Mouse (Mus musculus) adrenal gland, adult (tissue): ENCODE data around the gene Rap1b.

ENCODE experiments used
- DNase-seq, 2 experiments: peaks; one replicate each; pipeline ENCODE4 v3.0.0; 2022 to 2023; ENCODE audit warnings: low spot score in 1 of 2; ENCODE audit not compliant: inconsistent age in 2 of 2

Rap1b gene

DNA sequence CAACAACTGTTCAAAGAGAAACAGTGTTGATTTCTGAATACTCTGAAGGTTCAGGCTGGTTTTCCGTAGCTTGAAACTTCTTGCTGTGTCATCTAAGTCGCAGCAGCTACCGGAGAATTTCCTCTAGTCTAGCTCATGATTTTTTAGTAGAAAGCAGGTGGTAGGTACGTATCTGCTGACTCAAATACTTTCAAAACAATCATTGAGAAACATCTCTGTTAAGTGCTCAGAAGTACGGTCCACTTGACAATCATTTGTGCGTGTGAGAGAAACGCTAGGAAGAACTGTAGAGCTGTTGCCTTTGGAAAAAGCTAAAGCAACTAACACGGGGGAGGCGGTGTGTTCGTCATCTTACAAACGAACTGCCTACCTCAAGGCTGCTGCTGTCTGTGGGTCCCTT lies 14.0 kb upstream of the Rap1b start:
- DNase-seq: no peak

DNA sequence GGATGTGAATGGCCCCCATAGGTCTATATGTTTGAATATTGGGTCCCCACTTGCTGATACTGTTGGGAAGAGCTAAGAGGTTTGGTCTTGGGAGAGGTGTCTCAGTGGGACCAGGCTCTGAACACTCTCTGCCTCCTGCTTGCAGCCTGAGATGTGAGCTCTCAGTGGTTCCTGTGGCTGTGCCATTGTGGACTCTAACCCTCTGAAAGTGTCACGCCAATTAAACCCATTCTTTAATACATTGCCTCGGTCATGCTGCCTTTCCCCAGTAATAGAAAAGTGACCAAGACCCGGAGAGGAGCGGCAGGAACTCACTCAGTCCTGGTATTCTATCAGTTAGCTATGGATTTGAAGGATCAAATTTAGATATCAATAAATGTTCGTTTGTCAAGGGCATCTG lies 12.4 kb upstream of the Rap1b start:
- DNase-seq: no peak

DNA sequence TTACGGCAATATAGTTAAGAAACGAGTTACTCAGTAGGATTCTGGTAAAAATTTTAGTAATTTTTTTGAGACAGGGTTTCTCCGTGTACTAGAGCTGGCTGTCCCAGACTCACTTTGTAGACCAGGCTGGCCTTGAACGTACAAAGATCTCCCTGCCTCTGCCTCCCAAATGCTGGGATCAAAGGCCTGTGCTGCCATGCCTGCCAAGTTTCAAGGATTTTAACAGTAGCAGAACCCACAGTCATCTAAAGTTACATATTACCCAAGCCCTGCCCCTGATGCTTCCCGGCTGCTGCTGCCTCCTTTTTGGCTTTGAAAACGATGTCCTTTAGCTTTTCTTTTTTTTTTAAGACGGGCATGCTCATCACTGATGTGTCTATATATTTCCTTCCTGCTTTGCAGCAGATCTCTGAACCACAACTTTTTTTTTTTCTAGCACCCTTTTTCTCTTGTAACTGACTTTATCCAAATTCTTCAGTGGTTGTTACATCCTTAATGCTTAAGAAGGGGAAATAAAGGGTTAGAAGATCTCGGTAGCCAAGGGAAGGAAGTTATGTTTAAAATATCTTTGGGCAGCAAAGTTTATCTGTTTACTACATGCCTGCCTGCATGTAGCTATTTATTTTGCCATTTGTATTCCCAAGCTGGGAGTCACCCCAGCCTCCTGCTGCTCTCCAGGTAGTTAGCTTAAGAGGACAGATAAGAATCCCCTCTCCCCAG lies 10.3 kb upstream of the Rap1b start:
- no peak for DNase-seq

DNA sequence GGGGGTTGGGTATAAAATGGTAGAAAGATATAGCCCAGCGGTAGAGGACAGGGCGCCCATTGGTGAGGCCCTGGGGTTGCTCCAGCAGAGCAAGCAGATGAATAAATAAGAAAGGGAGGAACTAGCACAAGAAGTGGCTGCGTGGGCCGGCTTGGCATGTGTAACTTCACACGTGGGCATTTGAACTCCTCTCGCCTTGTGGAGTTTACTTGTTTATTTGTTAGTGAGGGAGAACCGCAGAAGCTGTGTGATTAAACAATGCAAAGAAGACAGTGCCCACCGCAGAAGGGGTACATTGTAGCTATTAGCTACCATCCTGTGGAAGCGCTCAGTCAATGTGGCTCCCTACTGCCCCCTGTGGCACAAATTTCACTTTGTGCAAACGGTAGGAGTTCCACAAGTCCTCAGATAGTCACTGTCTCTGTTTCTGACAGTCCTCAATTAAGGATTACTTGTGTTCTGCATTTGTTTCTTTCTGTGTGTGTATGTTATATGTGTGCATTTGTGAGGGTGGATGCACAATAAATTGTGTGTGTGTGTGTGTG lies 6.9 kb upstream of the Rap1b start:
- no peak for DNase-seq

DNA sequence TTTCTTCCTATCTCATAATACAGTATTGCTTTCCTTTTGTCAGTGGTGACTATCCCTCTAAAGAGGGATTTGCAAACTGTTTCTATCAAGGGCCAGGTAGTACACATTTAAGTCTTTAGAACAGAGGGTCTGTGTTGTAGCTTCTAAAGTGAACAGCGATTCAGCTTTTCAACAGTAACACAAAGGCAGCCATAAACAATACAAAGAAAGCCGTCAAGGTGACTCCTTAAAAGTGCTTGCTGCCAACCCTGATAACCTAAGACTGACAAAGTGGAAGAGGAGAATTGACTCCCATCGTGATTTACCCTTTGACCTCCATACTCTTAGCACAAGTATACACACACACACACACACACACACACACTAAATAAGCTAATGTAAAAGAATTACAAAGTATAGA lies 3.1 kb upstream of the Rap1b start:
- DNase-seq: no peak

DNA sequence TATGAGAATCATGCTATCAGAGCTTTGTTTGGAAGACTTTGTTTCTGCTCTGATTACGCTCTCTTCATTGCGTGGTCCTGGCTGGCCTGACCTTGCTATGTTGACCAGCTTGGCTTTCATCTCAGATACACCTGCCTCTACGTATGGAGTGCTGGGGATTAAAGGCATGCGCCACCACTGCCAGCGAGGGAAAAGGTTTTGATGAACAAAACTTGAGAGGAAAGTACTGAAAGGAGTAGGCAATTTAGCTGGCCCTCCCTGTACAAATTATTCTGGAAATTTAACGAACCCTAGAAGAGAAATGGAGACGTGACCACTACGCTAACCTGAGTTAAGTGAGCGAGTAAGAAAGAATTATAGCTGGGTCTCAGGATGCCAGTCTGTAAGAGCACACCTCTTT lies 961 bp upstream of the Rap1b start:
- peak in 1 of 2 experiments; percentile 54 for DNase-seq

DNA sequence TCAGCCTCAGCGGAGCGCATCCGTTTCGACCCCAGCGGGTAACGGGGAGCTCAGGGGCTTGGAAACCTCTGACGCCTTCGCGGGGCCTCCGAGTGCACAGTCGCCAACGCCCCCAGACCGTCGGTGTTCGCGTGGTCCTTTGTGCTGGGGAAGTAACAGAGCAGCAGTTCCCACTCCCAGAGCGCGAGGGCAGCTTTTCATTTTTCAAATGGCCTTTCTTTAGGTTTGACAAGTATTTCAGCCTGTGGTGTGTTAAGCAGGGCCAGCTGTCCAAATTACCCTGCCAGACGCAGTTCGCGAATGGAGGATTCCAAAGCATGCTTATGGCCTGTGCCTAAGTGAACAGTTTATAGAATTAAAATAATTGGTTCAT lies 411 bp upstream of the Rap1b start:
- DNase-seq: no peak

DNA sequence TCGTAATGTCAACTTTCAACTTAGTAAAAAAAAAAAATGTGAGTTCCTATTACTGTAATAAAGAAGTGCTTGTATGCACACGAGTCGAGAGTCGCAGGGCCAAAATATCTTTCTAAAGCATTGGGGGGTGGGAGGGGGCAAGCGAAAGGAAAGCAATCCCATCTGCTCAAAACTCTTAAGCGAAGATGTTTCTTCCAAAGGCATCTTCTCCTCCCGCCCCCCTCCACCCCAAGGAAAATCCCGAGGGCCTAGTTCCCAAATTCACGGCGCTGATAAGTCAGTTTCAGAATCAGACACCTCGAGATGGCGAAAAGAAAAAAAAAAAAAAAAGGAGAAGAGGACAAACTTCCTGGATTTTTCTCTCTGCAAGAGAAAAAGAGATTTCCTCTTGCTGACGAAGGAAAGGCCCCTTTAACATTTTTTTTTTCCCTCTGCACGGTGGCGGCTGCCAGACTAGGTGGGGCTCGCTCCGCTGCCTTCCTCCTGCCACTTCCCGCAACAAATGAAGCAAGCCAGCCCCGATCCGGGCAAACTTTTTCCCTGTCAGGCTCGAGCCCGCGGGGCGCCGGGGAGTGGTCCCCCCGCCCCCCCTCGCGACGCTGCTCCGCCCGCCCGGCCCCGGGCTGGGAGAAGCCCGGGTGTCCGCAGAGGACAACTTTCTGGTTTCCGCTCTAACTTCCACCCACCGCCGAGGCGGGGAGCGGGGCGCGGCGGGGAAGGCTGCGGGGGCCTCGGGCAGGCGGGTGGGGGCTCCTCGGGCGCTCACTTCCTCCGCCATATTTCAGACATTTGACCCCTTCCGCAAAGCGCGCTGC lies 846 bp downstream of the Rap1b start:
- DNase-seq: peak; percentile 76 to 89

DNA sequence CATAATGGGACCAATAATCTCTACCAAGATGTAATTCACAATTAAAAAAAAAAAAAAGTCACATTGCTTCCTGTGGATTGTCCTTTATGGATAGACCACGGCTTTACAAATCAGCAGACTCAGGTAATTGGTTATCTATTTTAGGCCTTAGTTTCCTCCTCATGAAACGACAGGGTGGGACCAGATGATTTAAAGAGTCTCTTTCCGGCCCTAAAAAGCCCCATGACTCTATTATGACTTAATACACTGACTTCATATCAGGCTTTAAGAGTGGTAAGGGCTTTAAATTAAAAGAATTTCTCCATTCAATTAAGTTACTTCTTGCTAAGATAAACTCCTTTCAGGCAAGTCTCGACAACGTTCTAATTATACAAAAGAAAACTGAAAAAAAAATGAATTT lies 1.6 kb downstream of the Rap1b start:
- DNase-seq: peak in 1 of 2 experiments; percentile 41

DNA sequence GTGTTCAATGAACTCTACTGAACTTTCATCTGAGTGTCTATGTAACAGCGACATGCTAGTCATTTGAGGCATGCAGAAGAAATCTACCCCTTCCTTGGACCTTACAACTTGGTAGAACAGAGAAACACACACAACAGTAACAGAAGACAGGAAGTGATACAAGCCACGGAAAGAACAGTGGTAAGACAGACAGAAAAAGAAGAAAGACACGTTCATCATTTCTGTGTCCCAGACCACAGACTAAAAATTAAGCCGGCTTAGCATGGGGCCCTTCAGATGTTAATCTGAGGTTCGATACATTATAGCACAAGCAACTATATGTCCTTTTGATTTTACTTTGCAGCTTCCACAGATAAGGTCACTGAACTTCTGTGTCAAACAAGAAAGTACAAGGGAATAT lies 2.1 kb downstream of the Rap1b start:
- DNase-seq: peak in 1 of 2 experiments; percentile 43

DNA sequence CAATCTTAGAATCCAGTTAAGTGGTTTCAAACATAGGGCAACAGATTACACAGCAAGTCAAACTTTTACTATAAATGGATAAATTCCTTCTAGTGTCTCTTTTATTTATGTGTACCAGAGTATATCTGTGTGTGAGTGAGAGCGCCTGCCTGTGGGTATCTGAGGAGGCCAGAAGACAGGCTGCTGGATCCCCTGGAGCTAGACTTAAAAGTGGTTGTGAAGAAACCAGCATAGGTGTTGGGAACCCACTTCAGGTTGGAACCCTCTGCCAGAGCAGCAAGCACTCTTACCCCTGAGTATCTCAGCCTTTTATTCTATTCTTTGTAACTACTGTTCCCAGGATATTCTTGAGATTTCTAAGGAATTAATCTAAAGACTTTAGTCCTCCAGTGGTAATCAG lies 4.1 kb downstream of the Rap1b start:
- DNase-seq: peak in 1 of 2 experiments; percentile 54

DNA sequence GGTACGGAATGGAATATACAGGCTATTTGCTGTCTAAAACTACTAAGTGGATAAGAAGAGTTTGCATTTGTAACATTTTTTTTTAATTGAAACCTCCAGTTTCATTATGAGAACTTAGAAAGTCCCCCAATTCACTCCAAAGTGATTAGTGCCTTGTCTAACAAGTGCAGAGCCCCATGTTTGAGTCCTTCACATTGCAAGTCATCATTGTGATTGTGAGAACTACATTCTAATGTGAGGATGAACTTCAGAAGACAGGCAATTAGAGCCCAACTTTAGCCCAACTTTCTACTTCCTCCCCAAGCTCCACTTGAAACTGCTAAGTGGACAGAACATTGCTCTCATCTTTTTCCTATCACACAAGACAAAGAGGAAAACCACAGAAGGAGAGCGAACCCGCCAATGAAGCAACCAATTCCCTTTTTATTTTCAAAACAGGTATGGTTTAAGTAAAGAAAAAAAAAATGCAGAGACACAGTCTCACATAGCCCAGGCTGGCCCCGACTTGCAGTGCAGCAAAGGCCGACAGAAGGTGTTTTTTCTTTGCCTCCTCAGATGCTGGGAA lies 5.3 kb downstream of the Rap1b start:
- DNase-seq: peak in 1 of 2 experiments; percentile 37

DNA sequence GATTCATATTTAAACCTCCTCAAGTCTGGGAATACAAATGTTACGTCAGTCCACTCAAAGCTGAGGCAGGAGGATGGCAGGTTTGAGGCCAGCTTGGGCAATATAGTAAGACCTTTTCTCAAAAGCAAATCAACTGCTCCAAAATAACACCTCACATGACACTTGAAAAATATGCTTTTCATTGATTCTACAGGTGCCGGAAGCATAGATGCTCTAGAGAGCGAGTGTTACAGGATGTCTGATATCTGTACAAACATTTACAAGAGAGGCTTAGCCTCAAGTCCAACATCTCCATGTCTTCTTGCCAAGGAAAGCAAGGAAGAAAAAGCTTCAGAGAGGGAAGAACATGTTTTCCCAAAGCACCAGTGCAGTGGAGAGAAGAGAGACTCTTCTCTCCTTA lies 6.1 kb downstream of the Rap1b start:
- DNase-seq: no peak

DNA sequence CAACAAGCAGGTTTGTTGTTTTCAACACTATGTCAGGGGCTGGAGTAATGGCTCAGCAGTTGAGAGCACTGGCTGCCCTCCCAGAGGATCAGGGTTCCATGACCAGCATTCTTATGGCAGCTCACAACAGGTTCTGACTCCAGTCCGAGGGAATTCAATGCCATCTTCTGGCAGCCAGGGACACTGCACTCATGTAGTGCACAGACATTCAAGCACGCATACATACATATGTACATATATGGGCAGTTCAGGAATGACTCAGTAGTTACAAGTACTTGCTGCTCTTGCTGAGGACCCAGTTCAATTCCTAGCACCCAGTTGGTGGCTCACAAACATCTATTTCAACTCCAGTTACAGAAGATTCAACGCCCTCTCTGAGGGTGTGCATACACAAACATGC lies 6.9 kb downstream of the Rap1b start:
- DNase-seq: peak in 1 of 2 experiments; percentile 53

DNA sequence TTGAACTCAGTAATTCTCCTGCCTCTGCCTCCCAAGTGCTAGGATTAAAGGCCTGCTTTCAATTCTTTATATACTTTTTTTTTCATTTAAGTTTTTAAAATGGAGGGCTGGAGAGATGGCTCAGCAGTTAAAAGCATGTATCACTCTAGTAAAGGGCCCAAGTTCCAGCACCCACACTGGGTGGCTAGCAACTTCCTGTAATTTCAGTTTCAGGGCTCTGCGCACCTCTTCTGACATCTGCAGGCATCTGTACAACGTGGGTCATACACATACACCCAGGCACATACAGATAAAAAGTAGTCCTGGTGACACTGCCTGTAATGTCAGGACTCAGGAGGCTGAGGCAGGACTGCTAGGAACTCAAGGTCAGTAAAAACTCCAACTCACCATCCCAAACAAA lies 9.5 kb downstream of the Rap1b start:
- DNase-seq: no peak

DNA sequence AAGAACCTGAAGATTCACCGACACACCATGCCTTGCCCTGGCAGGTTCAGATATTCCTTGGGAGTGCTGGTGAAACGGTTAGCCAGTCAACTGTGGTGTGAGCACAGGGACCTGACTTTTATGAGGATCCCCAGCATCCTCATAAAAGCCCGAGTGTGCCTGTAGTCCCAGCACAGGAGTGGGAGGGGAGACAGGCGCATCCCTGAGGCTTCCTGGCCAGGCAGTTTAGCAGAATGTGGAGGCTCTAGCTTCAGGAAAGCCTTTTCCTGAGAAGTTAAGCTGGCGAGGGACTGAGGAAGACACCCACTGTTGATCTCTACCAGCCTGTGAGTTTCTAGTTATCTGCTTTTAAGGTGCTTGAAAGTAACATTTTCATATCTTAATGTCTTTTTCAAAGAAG lies 10.4 kb downstream of the Rap1b start:
- DNase-seq: no peak

DNA sequence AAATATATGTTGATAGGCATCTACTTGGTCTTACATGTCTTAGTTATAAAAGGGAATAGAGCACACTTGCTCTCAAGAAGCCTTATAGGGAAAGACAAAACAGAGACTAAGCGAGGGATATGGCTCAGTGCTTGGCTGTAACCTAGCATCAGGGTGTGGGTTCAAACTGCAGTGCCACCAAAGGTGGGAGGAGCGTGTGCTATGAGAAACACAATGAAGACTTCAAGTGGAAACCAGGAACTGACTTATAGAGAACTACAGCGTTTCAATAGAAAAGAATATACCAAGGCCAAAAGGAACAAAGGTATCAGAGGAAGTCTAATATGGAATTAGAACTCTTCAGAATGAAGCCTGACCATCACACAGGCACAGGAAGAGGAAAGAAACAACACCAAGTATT lies 15.0 kb downstream of the Rap1b start:
- DNase-seq: no peak

DNA sequence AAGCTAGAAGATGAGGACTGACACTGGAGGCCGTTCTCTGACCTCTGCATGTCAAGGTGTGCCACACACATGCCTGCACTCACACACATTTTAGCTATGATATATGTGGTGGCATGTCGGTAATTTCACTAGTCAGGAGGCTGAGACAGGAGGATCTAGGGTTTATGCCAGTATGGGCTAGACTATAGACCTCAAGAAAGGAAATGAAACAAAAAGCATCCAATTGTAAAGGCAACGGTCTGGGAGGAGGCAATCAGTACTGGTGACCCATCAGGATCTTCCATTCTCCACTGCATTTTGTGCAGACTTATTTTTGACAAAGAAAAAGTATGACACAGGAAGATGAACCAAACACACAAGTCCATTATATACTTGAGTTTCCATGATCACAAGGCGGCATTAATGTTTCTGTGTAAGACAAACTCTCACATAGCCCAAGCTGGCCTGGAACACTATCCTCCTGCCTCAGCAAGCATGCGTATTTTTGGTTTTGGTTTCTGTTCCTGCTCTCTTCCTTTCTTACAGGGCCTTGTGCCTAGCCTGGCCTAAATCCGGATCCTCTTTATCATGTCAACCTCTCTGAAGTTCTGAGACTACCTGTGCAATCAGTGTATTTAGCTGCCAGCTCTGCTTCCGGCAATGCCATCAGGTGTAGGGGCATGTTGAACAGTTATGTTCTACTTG lies 16.2 kb downstream of the Rap1b start:
- no peak for DNase-seq

DNA sequence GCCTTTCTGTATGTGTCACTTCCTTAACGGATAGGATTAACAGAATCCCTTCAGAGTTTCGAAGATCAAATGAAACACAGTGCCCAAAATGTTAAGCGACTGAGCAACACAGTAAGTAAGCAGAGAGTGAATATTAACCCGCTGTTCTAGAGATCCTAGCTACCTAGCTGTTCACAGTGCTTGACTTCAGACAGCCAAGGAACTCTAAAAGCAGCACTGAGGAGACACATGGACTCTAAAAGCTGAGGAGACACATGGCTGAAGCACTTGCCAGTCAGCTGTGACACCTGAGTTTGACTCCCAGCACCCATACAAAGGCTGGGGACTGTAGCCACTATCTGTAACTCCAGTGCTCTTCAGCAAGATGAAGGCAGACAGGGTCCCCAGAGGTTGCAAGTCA lies 16.8 kb downstream of the Rap1b start:
- no peak for DNase-seq

DNA sequence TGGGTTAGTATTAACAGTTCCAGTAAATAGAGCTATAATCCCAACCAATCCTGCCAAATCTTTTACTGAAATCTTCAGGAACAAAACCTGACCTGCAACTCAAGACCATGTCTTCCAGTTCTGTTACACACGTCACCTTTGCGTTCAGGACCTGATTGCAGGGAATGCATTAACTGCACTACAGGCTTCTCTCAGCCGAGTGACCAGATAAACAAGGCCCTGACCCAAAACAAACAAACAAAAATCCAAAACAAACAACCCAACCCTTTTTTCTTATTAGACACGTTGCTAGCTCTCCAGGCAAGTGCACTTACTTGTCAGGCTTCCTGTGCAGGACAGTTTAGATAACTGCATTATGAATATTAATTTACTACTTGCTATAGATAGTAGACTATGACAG lies 17.3 kb downstream of the Rap1b start:
- no peak for DNase-seq

DNA sequence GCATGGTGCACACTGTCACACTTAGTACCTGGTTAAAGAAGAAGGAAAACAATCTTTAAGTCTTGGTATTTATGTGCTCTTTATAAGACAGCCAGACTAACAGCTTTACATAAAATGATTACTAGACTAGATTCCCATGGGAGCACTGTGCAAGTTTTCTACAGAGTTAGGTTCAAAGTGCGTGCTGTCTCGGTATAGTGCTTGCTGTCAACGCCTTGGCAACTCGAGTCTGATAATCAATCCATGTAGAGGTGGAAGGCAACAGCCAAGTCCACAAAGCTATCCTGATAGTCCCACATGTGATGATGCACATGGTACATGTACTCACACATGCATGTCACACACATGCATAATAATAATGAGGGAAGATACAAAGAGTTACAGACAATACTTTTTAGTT lies 21.2 kb downstream of the Rap1b start:
- DNase-seq: no peak
